Mouse (Mus musculus) MEL (cell line): ENCODE measurements around the gene A730071L15Rik.

Experiments used
- CHD1 ChIP-seq: IDR thresholded peaks from 2 replicates; pipeline ENCODE4 v1.6.1; 2012; ENCODE audit warnings: low read depth, mild to moderate bottlenecking, inconsistent platforms, low read length, improper control_type of control experiment
- CHD2 ChIP-seq: IDR thresholded peaks from 2 replicates; pipeline ENCODE4 v1.6.1; 2011; ENCODE audit warnings: low read length, improper control_type of control experiment
- GATA1 ChIP-seq: IDR thresholded peaks from 2 replicates; pipeline ENCODE4 v1.6.1; 2011; ENCODE audit warnings: low read depth, low read length, improper control_type of control experiment
- HCFC1 ChIP-seq: IDR thresholded peaks from 2 replicates; pipeline ENCODE4 v1.6.1; 2012; ENCODE audit warnings: low read depth, mild to moderate bottlenecking, inconsistent platforms, low read length, improper control_type of control experiment, moderate library complexity
- MAX ChIP-seq: IDR thresholded peaks from 2 replicates; pipeline ENCODE4 v1.6.1; 2011; ENCODE audit warnings: low read length, improper control_type of control experiment
- RCOR1 ChIP-seq: IDR thresholded peaks from 2 replicates; pipeline ENCODE4 v1.6.1; 2012; ENCODE audit warnings: low read depth, mild to moderate bottlenecking, inconsistent platforms, low read length, improper control_type of control experiment
- TAL1 ChIP-seq: IDR thresholded peaks from 2 replicates; pipeline ENCODE4 v1.6.1; 2012; ENCODE audit warnings: mild to moderate bottlenecking, inconsistent platforms, low read length, moderate library complexity, mixed read lengths
- ZNF384 ChIP-seq: IDR thresholded peaks from 2 replicates; pipeline ENCODE4 v1.6.1; 2012; ENCODE audit warnings: low read depth, mild to moderate bottlenecking, inconsistent platforms, low read length, improper control_type of control experiment

DNA sequence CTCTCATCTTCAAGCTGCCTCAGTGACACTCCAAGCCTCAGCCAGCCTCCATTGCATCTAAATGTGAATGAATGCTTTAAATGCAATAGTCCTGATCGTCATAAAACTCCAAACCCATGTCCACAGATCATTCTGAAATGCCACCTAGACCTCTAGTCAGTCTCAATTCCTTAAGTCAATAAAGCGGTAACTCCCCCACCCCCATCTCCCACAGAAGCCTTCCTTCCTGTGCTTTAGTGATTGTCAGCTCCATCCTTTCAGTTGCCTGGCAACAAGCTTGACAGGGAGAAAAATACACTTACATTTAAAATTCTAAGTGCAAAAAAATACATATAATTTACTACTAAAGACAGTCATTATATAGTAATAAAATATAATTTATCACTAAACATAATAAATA lies 16.6 kb upstream of the A730071L15Rik start:
- TF ChIP-seq CHD2 (no peak), CHD1 (no peak), TAL1 (no peak), HCFC1 (no peak), GATA1 (no peak), RCOR1 (no peak), ZNF384 (no peak), MAX (no peak)
